Mouse (Mus musculus) stomach, postnatal 0 days (tissue): ENCODE measurements around the gene Nit2.

Experiments
- CTCF ChIP-seq: IDR thresholded peaks from 2 replicates; pipeline ENCODE4 v1.5.1; 2016; ENCODE audit warnings: antibody characterized with exemption, low read depth, mild to moderate bottlenecking, moderate library complexity
- EP300 ChIP-seq: optimal IDR thresholded peaks from 2 replicates; pipeline ENCODE3; 2016; ENCODE audit warnings: antibody characterized with exemption

DNA sequence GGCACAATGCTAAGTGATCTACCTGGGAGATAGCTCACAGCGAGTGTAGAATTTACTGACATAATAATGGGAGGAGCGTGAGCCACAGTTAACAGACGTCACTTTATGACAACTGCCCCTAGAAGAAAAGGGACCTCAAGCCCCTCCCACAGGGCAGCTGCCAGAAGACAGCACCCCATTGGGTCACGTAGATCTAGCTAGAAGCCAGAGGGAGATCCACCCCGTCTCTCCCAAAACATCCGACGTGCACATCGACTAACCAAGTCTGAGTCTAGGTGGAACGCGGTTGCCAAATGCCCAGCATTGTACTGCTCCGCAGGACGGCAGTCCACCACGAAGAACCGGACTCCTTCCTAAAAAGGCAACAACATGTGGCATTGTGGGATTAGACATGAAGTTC is 24.1 kb upstream of the Nit2 start:
- TF ChIP-seq CTCF (no peak), EP300 (no peak)
